Mouse (Mus musculus) heart, postnatal 36 days (tissue): Measurements from ENCODE around the gene 4930524N10Rik. TPM values are rescaled to one million over a fixed set of nuclear protein-coding genes. Genes with fewer than 3 reads are reported as not detected.

ENCODE experiments used
- DNase-seq, 2 experiments: peaks; one replicate each; pipeline ENCODE4 v3.0.0; 2021 to 2022
- intact Hi-C: fragments of 180-260 bp; cut with DNase I; formaldehyde crosslinking; loops from one replicate; pipeline ENCODE4 v1.15.1; 2025
- total RNA-seq, 2 experiments: library from RNA; stranded (reverse); gene quantifications; 2 replicates each; pipeline ENCODE4 v1.2.3; 2021

Gene 4930524N10Rik
- not detected for total RNA-seq

DNA sequence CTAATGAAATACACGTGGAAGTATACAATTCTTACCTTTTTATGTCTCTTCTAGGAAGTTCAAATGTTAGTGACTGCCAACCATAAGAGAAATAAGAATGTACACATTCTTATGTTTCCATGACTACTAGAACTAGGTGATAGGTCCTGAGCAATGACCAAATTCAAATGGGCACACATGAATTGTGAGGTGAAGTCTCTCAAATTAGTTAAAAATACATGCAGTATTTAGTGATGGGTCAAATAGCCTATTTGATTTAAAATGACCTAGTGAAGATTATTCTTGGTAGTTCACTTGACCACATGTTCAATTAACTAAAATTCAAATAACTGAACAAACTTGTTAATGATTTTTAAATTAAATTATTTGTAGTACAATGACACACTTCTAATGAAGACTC, at the start of gene 4930524N10Rik:
4930524N10Rik (minus strand) TSS at position 101 of the 400 bp plus-strand sequence.
- no peak for DNase-seq
- intact Hi-C loops: no loop called here

DNA sequence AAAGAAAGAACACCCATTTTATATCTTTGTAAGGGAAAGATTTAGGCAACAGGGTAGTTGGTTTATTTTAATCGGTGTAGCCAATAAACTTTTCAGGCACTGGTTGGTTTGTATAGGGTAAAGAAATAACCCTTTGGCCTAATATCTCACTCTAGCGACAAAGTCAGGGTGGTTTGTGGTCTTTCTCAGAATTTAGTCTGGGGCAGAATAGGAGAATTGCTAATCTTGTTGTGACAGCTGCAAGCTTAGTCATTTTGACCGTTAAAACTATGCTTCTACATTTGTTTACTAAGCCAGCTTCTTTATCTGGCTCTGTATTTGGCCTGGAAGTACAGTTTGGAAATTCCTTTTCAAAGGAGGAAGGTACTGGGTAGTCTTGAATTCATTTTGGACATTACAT, 6.8 kb upstream of the 4930524N10Rik start:
- intact Hi-C loops: no loop called here
- no peak for DNase-seq

DNA sequence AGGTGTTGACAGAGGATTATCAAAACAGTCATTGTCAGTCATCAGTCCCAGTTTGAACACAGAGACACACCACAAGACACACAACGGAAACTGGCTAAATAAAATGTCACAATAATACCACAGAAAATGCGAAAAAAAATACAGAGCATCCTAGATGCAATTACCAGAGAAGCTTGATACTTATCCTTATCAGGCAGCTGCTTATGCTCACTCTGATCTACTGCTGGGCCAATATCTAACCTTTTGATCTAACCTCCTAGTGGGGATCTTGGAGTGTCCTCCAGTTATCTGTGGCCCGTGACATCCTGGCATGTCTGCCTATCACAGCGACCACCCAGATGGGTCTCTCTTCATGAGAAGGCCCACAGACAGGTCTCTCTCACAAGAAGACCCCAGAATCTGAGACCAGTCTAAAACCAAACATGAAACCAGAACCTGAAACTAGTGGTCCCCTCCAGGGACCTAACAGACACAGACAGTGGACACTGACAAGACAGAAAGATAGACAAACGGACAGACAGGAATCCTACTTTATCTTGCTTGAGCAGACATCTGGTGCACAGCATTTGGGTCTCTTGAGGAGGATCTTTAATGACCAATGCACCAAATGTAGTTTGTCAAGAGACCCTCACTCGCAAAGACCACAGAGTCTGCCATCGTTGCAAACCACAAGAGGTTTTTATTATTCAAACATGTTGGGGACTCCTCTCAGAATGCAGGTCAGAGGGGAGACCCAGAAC, 6.3 kb upstream of the 4930524N10Rik start:
- DNase-seq: no peak
- intact Hi-C loops: no loop called here

DNA sequence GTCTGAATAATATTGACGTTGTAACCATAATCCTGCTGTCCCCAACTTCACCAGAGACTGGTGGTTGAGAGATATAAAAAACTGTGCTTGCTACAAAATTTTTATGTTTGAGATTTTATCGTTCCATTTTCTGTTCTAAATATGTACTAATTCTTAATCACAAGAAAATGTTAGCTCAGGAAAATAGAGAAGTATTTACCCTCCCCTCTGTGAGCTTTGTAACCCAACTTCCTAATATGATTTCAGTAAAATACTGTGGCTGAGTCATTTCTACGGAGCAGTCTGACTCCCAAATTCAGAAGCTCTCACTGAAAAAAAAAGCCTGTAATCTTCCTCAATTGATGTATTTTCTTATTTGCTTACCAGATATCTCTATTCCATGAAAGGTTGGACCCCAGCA, 4.7 kb upstream of the 4930524N10Rik start:
- intact Hi-C loops: no loop called here
- no peak for DNase-seq

Other genes starting within 250 kb of the 4930524N10Rik start
- not detected for gene Gm15140, start 222.7 kb downstream of the 4930524N10Rik start, total RNA-seq
- gene Samt4, start 138.6 kb upstream of the 4930524N10Rik start, total RNA-seq: not detected
- gene Samt2, start 236.0 kb upstream of the 4930524N10Rik start, total RNA-seq: not detected